Mouse (Mus musculus): ENCODE results near the gene Ch25h. TPM values are rescaled to one million over a fixed set of nuclear protein-coding genes. Genes with fewer than 3 reads are reported as not detected.

The Ch25h gene
- polyA plus RNA-seq (2015; fragmentation: Nextera tagmentation; extraction: Ambion mirVana) = 0.15 and 0.19 TPM in 2 replicates

DNA sequence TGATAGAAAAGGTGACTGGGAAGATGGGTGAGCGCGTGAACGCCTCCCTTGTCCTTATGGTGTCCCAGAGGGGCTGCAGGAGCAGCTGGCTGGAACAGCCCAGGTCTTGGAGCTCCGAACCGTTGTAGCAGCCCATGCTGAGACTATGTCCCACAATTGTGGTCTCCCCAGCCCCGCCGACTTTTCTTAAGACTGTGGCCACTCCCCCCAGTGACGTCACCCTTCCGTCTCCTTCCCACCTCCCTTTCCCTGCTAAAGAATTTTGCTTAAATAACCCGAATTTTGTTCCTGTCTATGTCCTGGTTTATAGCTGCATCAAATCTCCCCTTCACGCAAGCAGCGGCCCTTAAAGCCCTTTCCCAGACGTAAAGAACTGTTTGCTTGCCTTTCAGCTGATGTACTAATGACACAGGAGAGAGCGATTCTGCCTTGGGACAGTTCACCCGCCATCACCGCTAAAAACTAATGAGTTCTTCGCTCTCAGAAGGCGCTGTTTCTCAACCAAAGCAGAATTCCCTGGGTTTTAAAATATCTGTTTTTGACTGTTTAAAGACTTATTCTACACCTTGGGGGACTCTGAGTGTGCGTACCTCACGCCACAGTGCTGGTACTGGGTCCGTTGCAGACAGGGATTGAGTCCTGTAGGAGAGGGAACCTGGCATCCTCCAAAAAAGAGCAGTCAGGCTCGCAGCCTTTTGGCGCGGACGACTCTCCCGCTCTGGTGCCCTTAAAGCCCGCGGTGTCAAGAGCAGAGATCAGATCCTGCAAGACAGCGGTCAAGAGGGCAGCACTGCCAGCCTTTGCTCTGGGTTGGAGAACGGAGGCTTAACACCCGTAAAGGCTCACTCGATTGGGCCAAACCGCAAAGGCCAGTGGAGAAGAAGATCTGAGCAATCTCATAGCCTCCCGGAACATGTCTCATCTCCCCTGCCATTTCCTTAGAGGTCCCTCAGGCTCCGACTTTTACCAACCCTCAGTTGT, at the start of gene Ch25h:
Gene Ch25h, minus strand, starts transcription at position 174 of the 981 bp plus-strand sequence.
- peaks cover 16% of the 10 kb centered on the region for H3K4me1 ChIP-seq (replicated peaks)
- ATAC-seq = peak; percentile 91
- peak within 1 kb of the TSS; percentile 53 for H3K4me3 ChIP-seq (replicated peaks)
- no peaks in the 10 kb centered on the region for H3K36me3 ChIP-seq
- H3K27ac ChIP-seq = no peak within 1 kb of the TSS
- H3K9me3 ChIP-seq = no peaks in the 10 kb centered on the region
- WGBS = under 1% methylated on average over 35 of the region's 35 CpGs
- H3K27me3 ChIP-seq = peaks cover 37% of the 10 kb centered on the region
- peak within 1 kb of the TSS; percentile 86 for H3K4me2 ChIP-seq (replicated peaks)
- peak within 1 kb of the TSS; percentile 61 for H3K9ac ChIP-seq (replicated peaks)

DNA sequence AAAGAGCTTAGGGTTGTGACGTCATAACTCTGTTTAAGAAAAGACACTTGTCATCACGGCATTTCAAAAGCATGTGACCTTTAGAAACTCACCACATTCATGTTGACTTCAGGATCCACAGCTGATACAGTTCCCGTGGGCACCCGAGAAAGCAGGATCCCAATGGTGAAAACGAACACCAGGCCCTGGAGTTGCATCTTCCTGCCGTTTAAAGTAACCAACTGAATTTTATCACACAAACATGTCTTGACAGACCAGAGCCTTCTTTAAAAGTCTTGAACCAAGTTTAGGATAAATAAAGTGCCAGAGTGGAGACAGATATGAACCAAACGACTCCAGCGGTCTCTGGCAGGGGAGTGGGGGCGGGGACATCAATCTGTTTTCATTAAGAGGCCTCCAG, 49.7 kb upstream of the Ch25h start:
- no peaks in the 10 kb centered on the region for H3K9me3 ChIP-seq
- H3K36me3 ChIP-seq = peaks cover 3% of the 10 kb centered on the region; the same call in 1 of the 2 replicates
- H3K27ac ChIP-seq = no peak overlapping the region
- H3K9ac ChIP-seq (replicated peaks) = no peak overlapping the region
- no peaks in the 10 kb centered on the region for H3K27me3 ChIP-seq
- no peak overlapping the region for H3K4me3 ChIP-seq (replicated peaks)
- no peak for ATAC-seq
- 79% methylated on average over 9 of the region's 9 CpGs for WGBS
- no peak overlapping the region for H3K4me2 ChIP-seq (replicated peaks)
- peaks cover 10% of the 10 kb centered on the region; the same call in 1 of the 2 replicates for H3K4me1 ChIP-seq (replicated peaks)

DNA sequence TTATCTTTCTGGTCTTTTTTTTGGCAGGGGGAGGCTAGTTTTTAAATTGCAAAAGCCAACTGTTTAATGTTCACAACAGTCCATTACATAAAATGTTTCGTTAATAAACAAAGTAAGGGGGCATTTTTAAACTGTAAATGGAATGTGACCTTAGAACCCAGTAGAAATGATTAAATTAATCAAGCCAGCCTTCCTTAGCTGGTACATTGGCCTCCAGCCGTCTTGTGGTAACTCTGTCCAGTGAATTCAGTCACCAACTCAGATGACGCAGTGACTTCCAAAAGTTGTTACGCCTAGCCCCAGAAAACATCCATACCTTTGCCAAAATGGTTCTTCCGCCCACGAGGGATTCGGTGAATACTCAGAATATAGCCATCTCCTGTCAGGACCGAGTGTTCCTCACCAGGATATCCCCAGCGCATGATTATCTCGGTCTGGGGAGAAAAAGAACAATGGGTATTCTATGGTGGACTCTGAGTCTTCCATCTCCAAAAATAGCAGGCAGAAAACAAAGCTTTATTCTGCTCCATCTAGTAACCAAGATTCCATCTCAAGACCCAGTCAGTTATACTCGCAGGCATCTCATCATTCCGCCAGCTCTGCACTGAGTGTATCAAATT, 48.3 kb upstream of the Ch25h start:
- no peak overlapping the region for H3K4me2 ChIP-seq (replicated peaks)
- ATAC-seq = no peak
- peaks cover 10% of the 10 kb centered on the region; the same call in 1 of the 2 replicates for H3K4me1 ChIP-seq (replicated peaks)
- no peaks in the 10 kb centered on the region for H3K9me3 ChIP-seq
- no peaks in the 10 kb centered on the region for H3K27me3 ChIP-seq
- no peak overlapping the region for H3K9ac ChIP-seq (replicated peaks)
- H3K36me3 ChIP-seq = peaks cover 10% of the 10 kb centered on the region
- H3K4me3 ChIP-seq (replicated peaks) = no peak overlapping the region
- H3K27ac ChIP-seq = no peak overlapping the region
- WGBS = 88% methylated on average over 12 of the region's 12 CpGs

DNA sequence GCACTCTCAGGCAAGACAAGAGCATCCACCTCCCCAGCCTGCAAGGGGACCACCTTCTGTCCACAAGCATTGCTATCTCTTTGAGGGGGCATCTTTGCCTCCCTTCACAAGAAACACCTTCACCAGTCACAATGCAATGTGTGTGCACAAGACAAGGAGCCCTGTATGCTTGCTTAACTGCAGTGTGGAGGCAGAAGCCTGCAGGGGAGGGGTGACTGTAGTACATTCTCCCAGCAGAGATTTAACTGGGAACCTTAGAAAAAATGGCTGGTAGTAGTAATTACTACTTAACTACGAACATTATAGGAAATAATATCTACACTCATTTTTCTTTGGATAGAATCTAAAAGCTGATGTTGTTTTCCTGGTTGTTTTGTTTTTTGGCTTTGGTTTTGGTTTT, 47.0 kb upstream of the Ch25h start:
- WGBS = 91% methylated on average over 1 of the region's 1 CpGs

DNA sequence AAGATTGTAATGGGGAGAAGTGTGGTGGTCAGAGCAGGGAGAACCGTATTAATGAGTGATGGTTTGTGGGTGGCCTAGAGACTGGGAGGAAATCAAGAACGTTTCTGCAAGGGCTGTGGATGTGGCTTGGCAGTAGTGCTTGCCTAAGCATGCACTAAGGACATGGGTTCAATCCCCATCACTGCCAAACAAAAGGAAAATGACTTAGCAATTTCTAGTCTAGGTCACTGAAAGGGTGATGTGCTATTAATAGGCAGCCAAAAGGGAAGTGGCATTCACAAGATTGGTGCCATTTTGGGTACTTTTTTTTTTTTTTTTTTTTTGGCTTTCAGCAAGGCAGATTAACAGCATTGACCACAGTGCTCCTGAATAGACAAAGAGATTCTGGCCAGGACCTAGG, 46.4 kb upstream of the Ch25h start:
- no peaks in the 10 kb centered on the region for H3K27me3 ChIP-seq
- H3K4me1 ChIP-seq (replicated peaks) = peaks cover 5% of the 10 kb centered on the region; the same call in 1 of the 2 replicates
- no peak overlapping the region for H3K27ac ChIP-seq
- no peak overlapping the region for H3K4me3 ChIP-seq (replicated peaks)
- H3K36me3 ChIP-seq = peaks cover 12% of the 10 kb centered on the region
- H3K9ac ChIP-seq (replicated peaks) = no peak overlapping the region
- no peaks in the 10 kb centered on the region for H3K9me3 ChIP-seq
- no peak overlapping the region for H3K4me2 ChIP-seq (replicated peaks)
- 80% methylated on average over 2 of the region's 2 CpGs for WGBS
- ATAC-seq = no peak

More for the DNA sequence above, 47.0 kb upstream of the Ch25h start:
- H3K36me3 ChIP-seq = peaks cover 12% of the 10 kb centered on the region
- no peak overlapping the region for H3K4me3 ChIP-seq (replicated peaks)
- H3K27ac ChIP-seq = no peak overlapping the region
- peaks cover 10% of the 10 kb centered on the region; the same call in 1 of the 2 replicates for H3K4me1 ChIP-seq (replicated peaks)
- H3K27me3 ChIP-seq = no peaks in the 10 kb centered on the region
- H3K9ac ChIP-seq (replicated peaks) = no peak overlapping the region
- H3K9me3 ChIP-seq = no peaks in the 10 kb centered on the region
- no peak for ATAC-seq
- no peak overlapping the region for H3K4me2 ChIP-seq (replicated peaks)

DNA sequence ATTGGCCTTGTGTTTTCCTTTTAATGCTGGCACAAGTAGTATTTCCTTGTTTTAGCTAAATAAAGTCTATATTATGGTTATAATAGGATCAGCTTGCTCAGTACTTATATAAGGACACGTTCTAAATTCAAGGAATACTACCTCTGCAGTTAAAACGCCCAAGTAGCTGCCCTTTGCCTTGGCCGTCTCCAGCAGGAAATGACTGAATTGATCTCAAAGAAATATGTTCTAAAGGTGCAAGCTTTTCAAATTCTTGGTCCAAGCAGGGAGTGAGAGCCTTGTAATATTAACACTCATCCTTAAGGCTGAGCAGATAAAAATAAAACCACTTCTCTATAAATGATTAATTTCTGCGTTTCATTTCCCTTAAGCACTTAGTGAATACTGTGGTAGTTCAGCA, 45.1 kb upstream of the Ch25h start:
- 88% methylated on average over 4 of the region's 4 CpGs for WGBS

DNA sequence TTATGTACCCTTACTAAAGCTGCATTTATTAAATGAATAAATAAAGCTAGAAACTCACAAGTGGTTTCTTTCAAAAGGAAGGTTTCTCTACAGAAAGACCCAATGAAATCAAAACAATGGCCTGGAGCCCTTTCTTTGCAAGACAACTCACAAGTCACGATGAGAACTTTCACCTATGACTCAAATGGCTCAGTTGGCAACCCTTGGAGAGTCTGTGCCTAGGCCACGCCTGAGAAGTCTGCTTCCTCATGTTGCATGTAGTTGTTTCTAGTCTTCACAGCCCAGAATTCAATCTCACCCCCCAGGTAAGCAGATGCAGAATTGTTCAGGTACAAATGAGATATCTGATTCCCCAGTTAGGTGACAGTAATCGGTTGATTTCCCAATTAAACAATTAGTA, 44.7 kb upstream of the Ch25h start:
- H3K27me3 ChIP-seq = no peaks in the 10 kb centered on the region
- WGBS = 94% methylated on average over 3 of the region's 3 CpGs
- no peak for ATAC-seq
- no peaks in the 10 kb centered on the region for H3K9me3 ChIP-seq
- H3K36me3 ChIP-seq = peaks cover 12% of the 10 kb centered on the region
- no peaks in the 10 kb centered on the region for H3K4me1 ChIP-seq (replicated peaks)
- H3K4me3 ChIP-seq (replicated peaks) = no peak overlapping the region
- H3K27ac ChIP-seq = no peak overlapping the region
- H3K4me2 ChIP-seq (replicated peaks) = no peak overlapping the region
- no peak overlapping the region for H3K9ac ChIP-seq (replicated peaks)

More for the DNA sequence above, 45.1 kb upstream of the Ch25h start:
- Histone ChIP-seq H3K9ac (replicated peaks) (no peak overlapping the region), H3K27ac (no peak overlapping the region), H3K27me3 (no peaks in the 10 kb centered on the region), H3K4me2 (replicated peaks) (no peak overlapping the region), H3K4me3 (replicated peaks) (no peak overlapping the region), H3K36me3 (peaks cover 12% of the 10 kb centered on the region), H3K9me3 (no peaks in the 10 kb centered on the region), H3K4me1 (replicated peaks) (no peaks in the 10 kb centered on the region)
- no peak for ATAC-seq

DNA sequence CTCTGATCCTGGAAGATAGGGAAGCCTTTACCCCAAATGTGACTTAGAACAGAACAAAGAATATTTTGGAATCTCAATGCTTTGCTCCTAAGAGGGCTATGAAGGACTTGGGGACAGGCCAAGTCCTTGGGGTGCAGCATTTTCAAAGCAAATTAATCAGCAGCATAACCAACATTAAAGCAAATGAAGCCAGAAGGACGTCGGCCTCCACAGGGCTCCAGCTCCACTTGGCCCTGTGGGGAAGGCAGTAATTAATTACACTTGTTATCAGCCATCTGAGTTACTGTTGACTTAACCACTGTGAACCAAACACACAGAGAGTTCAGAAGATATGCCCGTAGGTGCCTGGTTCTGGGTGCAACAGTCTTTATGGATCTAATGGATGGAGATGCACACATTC, 43.8 kb upstream of the Ch25h start:
- Histone ChIP-seq H3K4me2 (replicated peaks) (no peak overlapping the region), H3K36me3 (peaks cover 12% of the 10 kb centered on the region), H3K27ac (no peak overlapping the region), H3K27me3 (no peaks in the 10 kb centered on the region), H3K9ac (replicated peaks) (no peak overlapping the region), H3K4me3 (replicated peaks) (no peak overlapping the region), H3K4me1 (replicated peaks) (no peaks in the 10 kb centered on the region), H3K9me3 (no peaks in the 10 kb centered on the region)
- 82% methylated on average over 3 of the region's 3 CpGs for WGBS
- no peak for ATAC-seq

DNA sequence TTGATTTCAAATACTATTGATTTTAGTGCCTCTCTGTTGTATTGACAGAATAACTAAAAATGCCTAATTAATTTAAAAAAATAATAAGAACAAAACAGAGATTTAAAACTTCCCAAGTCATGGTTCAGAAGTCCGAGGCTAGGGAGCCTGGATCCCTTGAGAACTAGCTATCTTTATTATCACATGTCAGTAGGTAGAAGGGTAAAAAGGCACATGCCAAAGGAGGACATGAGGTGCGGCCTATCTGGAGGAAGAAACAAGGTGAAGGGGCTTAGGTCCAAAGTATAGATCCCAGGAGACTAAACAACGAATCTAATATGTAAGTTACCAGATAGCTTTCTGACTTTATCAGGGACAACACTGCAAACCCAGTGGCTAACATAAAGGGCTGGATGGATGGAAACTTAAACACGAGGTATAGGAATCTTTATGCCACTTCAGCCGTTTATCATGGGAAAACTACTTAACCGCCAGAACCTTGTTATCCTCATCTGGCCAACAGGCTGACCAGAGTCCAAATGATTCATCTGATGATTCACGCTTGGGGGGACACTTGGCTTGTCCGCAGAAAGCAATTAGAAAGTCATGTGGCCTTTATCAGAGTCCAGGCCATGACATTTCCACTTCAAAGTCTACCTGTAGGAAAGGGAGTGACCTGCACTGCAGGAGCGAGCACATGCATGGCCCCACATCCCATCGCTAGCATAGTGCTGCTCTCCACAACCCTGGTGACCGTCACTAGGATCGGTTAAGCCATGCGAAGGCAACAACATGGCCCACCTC, 43.0 kb upstream of the Ch25h start:
- 94% methylated on average over 13 of the region's 13 CpGs for WGBS
- Histone ChIP-seq H3K4me2 (replicated peaks) (no peak overlapping the region), H3K4me3 (replicated peaks) (no peak overlapping the region), H3K36me3 (peaks cover 12% of the 10 kb centered on the region), H3K9me3 (no peaks in the 10 kb centered on the region), H3K9ac (replicated peaks) (no peak overlapping the region), H3K27me3 (no peaks in the 10 kb centered on the region), H3K27ac (no peak overlapping the region), H3K4me1 (replicated peaks) (no peaks in the 10 kb centered on the region)
- no peak for ATAC-seq

DNA sequence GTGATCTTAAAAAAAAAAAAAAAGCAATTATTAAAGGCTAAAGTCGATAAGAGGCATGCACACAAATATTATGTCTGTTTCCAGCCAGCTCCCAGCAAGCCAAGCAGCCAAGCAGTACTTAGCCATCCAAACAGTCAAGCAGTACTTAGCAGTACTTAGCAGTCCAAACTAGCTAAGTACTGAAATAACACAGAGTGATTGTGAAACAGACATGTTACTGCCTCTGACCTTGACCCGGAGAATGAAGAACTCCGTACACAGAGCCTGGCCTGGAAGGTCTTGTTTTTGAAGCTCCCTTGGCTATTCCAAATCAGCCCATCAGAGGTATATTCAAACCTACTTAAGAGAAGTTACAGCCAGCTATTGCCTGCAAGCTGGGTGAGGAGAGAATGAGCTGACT, 42.2 kb upstream of the Ch25h start:
- Histone ChIP-seq H3K9ac (replicated peaks) (no peak overlapping the region), H3K9me3 (no peaks in the 10 kb centered on the region), H3K27ac (no peak overlapping the region), H3K4me2 (replicated peaks) (no peak overlapping the region), H3K36me3 (peaks cover 12% of the 10 kb centered on the region), H3K4me1 (replicated peaks) (no peaks in the 10 kb centered on the region), H3K4me3 (replicated peaks) (no peak overlapping the region), H3K27me3 (no peaks in the 10 kb centered on the region)
- no peak for ATAC-seq
- 91% methylated on average over 3 of the region's 3 CpGs for WGBS

DNA sequence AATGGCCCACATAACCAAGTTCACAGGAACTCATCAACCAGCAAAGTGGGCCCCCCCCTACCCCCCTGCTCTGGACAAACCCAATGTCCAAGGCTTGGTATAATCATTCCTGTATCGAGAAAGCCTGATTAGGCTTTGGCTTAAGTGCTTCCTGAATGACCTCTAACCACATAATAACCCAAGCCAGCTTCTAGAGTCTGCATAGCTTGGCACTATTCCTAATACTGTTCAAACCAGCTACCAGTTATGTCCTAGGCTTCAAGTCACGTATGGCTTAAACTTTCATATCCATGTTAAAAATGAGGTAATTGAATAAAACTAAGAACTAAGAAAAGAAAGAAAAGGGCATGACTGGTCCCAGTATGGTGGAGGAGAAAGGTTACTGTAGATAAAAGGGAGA, 41.4 kb upstream of the Ch25h start:
- no peak overlapping the region for H3K4me2 ChIP-seq (replicated peaks)
- peaks cover 9% of the 10 kb centered on the region for H3K36me3 ChIP-seq
- H3K9me3 ChIP-seq = no peaks in the 10 kb centered on the region
- no peak overlapping the region for H3K9ac ChIP-seq (replicated peaks)
- no peaks in the 10 kb centered on the region for H3K4me1 ChIP-seq (replicated peaks)
- H3K27me3 ChIP-seq = no peaks in the 10 kb centered on the region
- WGBS = 93% methylated on average over 2 of the region's 2 CpGs
- ATAC-seq = no peak
- H3K27ac ChIP-seq = no peak overlapping the region
- H3K4me3 ChIP-seq (replicated peaks) = no peak overlapping the region

DNA sequence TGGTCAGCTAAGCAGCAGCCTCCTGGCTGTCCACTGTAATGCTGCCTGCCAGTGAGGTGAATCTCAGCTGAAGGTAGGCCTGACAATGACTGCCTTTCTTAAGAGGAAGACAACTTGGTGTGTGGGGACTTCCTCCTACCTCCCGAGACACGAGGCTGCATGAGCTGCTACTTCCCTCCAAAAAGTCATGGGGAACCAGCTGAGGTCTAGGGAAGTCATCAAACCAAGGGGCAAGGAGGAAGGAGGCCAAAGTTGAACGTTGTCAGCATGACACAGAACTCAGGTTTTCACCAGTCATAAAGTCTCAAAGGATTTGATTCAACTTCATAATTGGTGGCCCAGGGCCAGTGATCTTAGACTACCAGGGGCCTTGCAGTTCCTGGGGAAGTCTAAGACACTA, 40.7 kb upstream of the Ch25h start:
- Histone ChIP-seq H3K9ac (replicated peaks) (no peak overlapping the region), H3K4me3 (replicated peaks) (no peak overlapping the region), H3K27ac (no peak overlapping the region), H3K4me1 (replicated peaks) (no peaks in the 10 kb centered on the region), H3K9me3 (no peaks in the 10 kb centered on the region), H3K27me3 (no peaks in the 10 kb centered on the region), H3K4me2 (replicated peaks) (no peak overlapping the region), H3K36me3 (peaks cover 9% of the 10 kb centered on the region)
- ATAC-seq = no peak
- WGBS = 85% methylated on average over 3 of the region's 3 CpGs

All from midbrain, embryonic 13.5 days (tissue).